Mouse (Mus musculus): Measurements from ENCODE around the gene Styx. TPM values are rescaled to one million over a fixed set of nuclear protein-coding genes. Genes with fewer than 3 reads are reported as not detected.

Gene Styx
- polyA plus RNA-seq, 1 experiment from 2014 or later: 79.4 TPM

- no peak overlapping the region for H3K9ac ChIP-seq
- no peak overlapping the region for H3K27ac ChIP-seq
- ATAC-seq (ENCODE audit: low FRiP score, low read depth): no peak
- peaks cover 13% of the 10 kb centered on the region for H3K4me1 ChIP-seq
- no peaks in the 10 kb centered on the region for H3K36me3 ChIP-seq
- no peak overlapping the region for H3K4me3 ChIP-seq
- H3K9me3 ChIP-seq: no peaks in the 10 kb centered on the region
- no peaks in the 10 kb centered on the region for H3K27me3 ChIP-seq
- H3K4me2 ChIP-seq (replicated peaks): no peak overlapping the region
- WGBS: 80% methylated on average over 3 of the region's 3 CpGs
Observed at GRCm38 (mm10) chr14:45446777-45447176, 95.9 kb downstream of the Styx start.

- no peak overlapping the region for H3K4me3 ChIP-seq
- H3K27me3 ChIP-seq: no peaks in the 10 kb centered on the region
- no peak overlapping the region for H3K4me2 ChIP-seq (replicated peaks)
- 38% methylated on average over 2 of the region's 2 CpGs for WGBS
- H3K27ac ChIP-seq: no peak overlapping the region
- H3K4me1 ChIP-seq: peaks cover 14% of the 10 kb centered on the region
- no peaks in the 10 kb centered on the region for H3K9me3 ChIP-seq
- H3K36me3 ChIP-seq: no peaks in the 10 kb centered on the region
- H3K9ac ChIP-seq: no peak overlapping the region
- no peak for ATAC-seq (ENCODE audit: low FRiP score, low read depth)
Observed at GRCm38 (mm10) chr14:45451090-45451489, 100.2 kb downstream of the Styx start.

GRCm38 (mm10) chr14:45452148-45452547 lies 101.3 kb downstream of the Styx start:
- Histone ChIP-seq H3K4me1 (peaks cover 19% of the 10 kb centered on the region), H3K27me3 (no peaks in the 10 kb centered on the region), H3K27ac (no peak overlapping the region), H3K4me2 (replicated peaks) (no peak overlapping the region), H3K9me3 (no peaks in the 10 kb centered on the region), H3K4me3 (no peak overlapping the region), H3K9ac (no peak overlapping the region), H3K36me3 (no peaks in the 10 kb centered on the region)
- 49% methylated on average over 4 of the region's 4 CpGs for WGBS
- no peak for ATAC-seq (ENCODE audit: low FRiP score, low read depth)

- Histone ChIP-seq H3K36me3 (peaks cover 8% of the 10 kb centered on the region), H3K27me3 (no peaks in the 10 kb centered on the region), H3K9me3 (no peaks in the 10 kb centered on the region), H3K27ac (no peak overlapping the region), H3K9ac (no peak overlapping the region), H3K4me3 (no peak overlapping the region), H3K4me1 (peaks cover 19% of the 10 kb centered on the region), H3K4me2 (replicated peaks) (no peak overlapping the region)
- no peak for ATAC-seq (ENCODE audit: low FRiP score, low read depth)
- 32% methylated on average over 11 of the region's 11 CpGs for whole genome bisulfite sequencing
Observed at GRCm38 (mm10) chr14:45452861-45453512, 102.1 kb downstream of the Styx start.

GRCm38 (mm10) chr14:45453538-45454233 lies 102.8 kb downstream of the Styx start:
- H3K27me3 ChIP-seq: no peaks in the 10 kb centered on the region
- 60% methylated on average over 5 of the region's 5 CpGs for WGBS
- no peak overlapping the region for H3K4me3 ChIP-seq
- H3K9me3 ChIP-seq: no peaks in the 10 kb centered on the region
- H3K36me3 ChIP-seq: peaks cover 15% of the 10 kb centered on the region
- no peak overlapping the region for H3K27ac ChIP-seq
- H3K4me2 ChIP-seq (replicated peaks): no peak overlapping the region
- H3K9ac ChIP-seq: no peak overlapping the region
- H3K4me1 ChIP-seq: peaks cover 19% of the 10 kb centered on the region
- 0 out of 2 replicates have a peak, but pooled peaks have one; percentile 24 for ATAC-seq (ENCODE audit: low FRiP score, low read depth)

GRCm38 (mm10) chr14:45455651-45456501 lies 105.0 kb downstream of the Styx start:
- no peaks in the 10 kb centered on the region for H3K27me3 ChIP-seq
- no peak overlapping the region for H3K4me2 ChIP-seq (replicated peaks)
- no peaks in the 10 kb centered on the region for H3K9me3 ChIP-seq
- no peak overlapping the region for H3K9ac ChIP-seq
- H3K4me1 ChIP-seq: peaks cover 19% of the 10 kb centered on the region
- peaks cover 32% of the 10 kb centered on the region for H3K36me3 ChIP-seq
- WGBS: 42% methylated on average over 12 of the region's 12 CpGs
- H3K4me3 ChIP-seq: no peak overlapping the region
- no peak for ATAC-seq (ENCODE audit: low FRiP score, low read depth)
- H3K27ac ChIP-seq: no peak overlapping the region; the same call in 1 of the 2 replicates

- no peak for ATAC-seq (ENCODE audit: low FRiP score, low read depth)
- Histone ChIP-seq H3K4me3 (no peak overlapping the region), H3K27me3 (no peaks in the 10 kb centered on the region), H3K4me1 (peaks cover 19% of the 10 kb centered on the region), H3K9ac (no peak overlapping the region), H3K9me3 (no peaks in the 10 kb centered on the region), H3K27ac (no peak overlapping the region), H3K4me2 (replicated peaks) (no peak overlapping the region), H3K36me3 (peaks cover 37% of the 10 kb centered on the region)
- WGBS: 0% methylated on average over 1 of the region's 1 CpGs
Observed at GRCm38 (mm10) chr14:45456502-45456846, 105.6 kb downstream of the Styx start.

GRCm38 (mm10) chr14:45457003-45457402 lies 106.1 kb downstream of the Styx start:
- Histone ChIP-seq H3K36me3 (peaks cover 43% of the 10 kb centered on the region), H3K27me3 (no peaks in the 10 kb centered on the region), H3K9me3 (no peaks in the 10 kb centered on the region), H3K4me1 (peaks cover 19% of the 10 kb centered on the region), H3K27ac (no peak overlapping the region), H3K4me3 (no peak overlapping the region), H3K9ac (no peak overlapping the region), H3K4me2 (replicated peaks) (no peak overlapping the region)
- no peak for ATAC-seq (ENCODE audit: low FRiP score, low read depth)
- WGBS: 89% methylated on average over 9 of the region's 9 CpGs

- WGBS: 91% methylated on average over 14 of the region's 14 CpGs
- ATAC-seq (ENCODE audit: low FRiP score, low read depth): no peak
Observed at GRCm38 (mm10) chr14:45459877-45460276, 109.0 kb downstream of the Styx start.

GRCm38 (mm10) chr14:45460491-45460890 lies 109.6 kb downstream of the Styx start:
- 90% methylated on average over 10 of the region's 10 CpGs for WGBS
- no peak for ATAC-seq (ENCODE audit: low FRiP score, low read depth)
- Histone ChIP-seq H3K4me1 (peaks cover 24% of the 10 kb centered on the region), H3K4me3 (no peak overlapping the region), H3K9ac (no peak overlapping the region), H3K27me3 (no peaks in the 10 kb centered on the region), H3K9me3 (no peaks in the 10 kb centered on the region), H3K4me2 (replicated peaks) (no peak overlapping the region), H3K27ac (no peak overlapping the region), H3K36me3 (peaks cover 68% of the 10 kb centered on the region)

More at GRCm38 (mm10) chr14:45459877-45460276, 109.0 kb downstream of the Styx start:
- H3K27me3 ChIP-seq: no peaks in the 10 kb centered on the region
- peaks cover 64% of the 10 kb centered on the region for H3K36me3 ChIP-seq
- H3K4me1 ChIP-seq: peaks cover 24% of the 10 kb centered on the region
- no peak overlapping the region for H3K4me2 ChIP-seq (replicated peaks)
- no peaks in the 10 kb centered on the region for H3K9me3 ChIP-seq
- no peak overlapping the region for H3K4me3 ChIP-seq
- H3K9ac ChIP-seq: no peak overlapping the region
- H3K27ac ChIP-seq: no peak overlapping the region

- no peak for ATAC-seq (ENCODE audit: low FRiP score, low read depth)
- 92% methylated on average over 6 of the region's 6 CpGs for WGBS
Observed at GRCm38 (mm10) chr14:45461945-45462344, 111.1 kb downstream of the Styx start.

GRCm38 (mm10) chr14:45462374-45462773 lies 111.5 kb downstream of the Styx start:
- Histone ChIP-seq H3K9me3 (no peaks in the 10 kb centered on the region), H3K4me3 (no peak overlapping the region), H3K27me3 (no peaks in the 10 kb centered on the region), H3K4me2 (replicated peaks) (no peak overlapping the region), H3K9ac (no peak overlapping the region), H3K4me1 (peaks cover 19% of the 10 kb centered on the region), H3K36me3 (peaks cover 84% of the 10 kb centered on the region), H3K27ac (no peak overlapping the region)
- ATAC-seq (ENCODE audit: low FRiP score, low read depth): 0 out of 2 replicates have a peak, but pooled peaks have one; percentile 28
- 30% methylated on average over 6 of the region's 6 CpGs for WGBS

More at GRCm38 (mm10) chr14:45461945-45462344, 111.1 kb downstream of the Styx start:
- Histone ChIP-seq H3K36me3 (peaks cover 81% of the 10 kb centered on the region), H3K27ac (no peak overlapping the region), H3K4me1 (peaks cover 21% of the 10 kb centered on the region), H3K4me3 (no peak overlapping the region), H3K27me3 (no peaks in the 10 kb centered on the region), H3K9me3 (no peaks in the 10 kb centered on the region), H3K9ac (no peak overlapping the region), H3K4me2 (replicated peaks) (no peak overlapping the region)

Data from limb, embryonic 13.5 days (tissue).